ENCODE assay signal across 14 mouse cellular contexts in genomic region chr17:24727618-24728017, GRCm38 (mm10). TPM values are rescaled to one million over a fixed set of nuclear protein-coding genes. Genes with fewer than 3 reads are reported as not detected.
DNase-seq lines count a peak whose midpoint lies in the region; ATAC-seq lines count a peak whose summit lies in the region.
"Had no signal": no experiment of that assay in that cellular context is flagged by ENCODE, and none has a peak within 500 bp of the region (broad histone marks: within the 10 kb centered on the region; RNA-seq: fewer than 3 reads in every experiment).

Rpl3l (plus strand) TSS chr17:24727820.

- H3K27me3 ChIP-seq in kidney, embryonic 14.5 days (ENCODE audit: control insufficient read depth, insufficient read depth, low read length): no peaks in the 10 kb centered on the region
- no peaks in the 10 kb centered on the region for H3K27me3 ChIP-seq in kidney, embryonic 15.5 days
- H3K27me3 ChIP-seq: embryonic facial prominence, embryonic 12.5 days had no signal

- no peak for ATAC-seq in kidney, embryonic 14.5 days (ENCODE audit: low FRiP score, low TSS enrichment)
- ATAC-seq in kidney, embryonic 15.5 days (replicated peaks; ENCODE audit: low FRiP score): no peak
- ATAC-seq: midbrain, embryonic 16.5 days had no signal

- H3K4me2 ChIP-seq in kidney, embryonic 14.5 days (replicated peaks; ENCODE audit: low read depth, low read length): no peak within 1 kb of the TSS
- H3K4me2 ChIP-seq in kidney, embryonic 15.5 days: no peak within 1 kb of the TSS
- H3K4me2 ChIP-seq: embryonic facial prominence, embryonic 12.5 days; lung, embryonic 15.5 days had no signal

- DNase-seq in gastrocnemius, adult 18-20 months (ENCODE audit: low spot score): peak; percentile 85
- DNase-seq in gastrocnemius, postnatal 36 days: peak; percentile 42 to 48
- peak; percentile 37 for DNase-seq in heart, postnatal 4 days
- DNase-seq in layer of hippocampus, postnatal 25 days (ENCODE audit: extremely low spot score in 1 of 2, low spot score in 1 of 2): no peak
- no peak for DNase-seq in cerebellum, postnatal 14 days
- DNase-seq: kidney, adult 8-10 months had no signal

- intact Hi-C loops in gastrocnemius, postnatal 36 days (cut with DNase I): no loop called here

- peak within 1 kb of the TSS; percentile 18; the same call in 1 of the 2 replicates for H3K9ac ChIP-seq in kidney, embryonic 14.5 days (ENCODE audit: low read depth, low read length)
- no peak within 1 kb of the TSS for H3K9ac ChIP-seq in kidney, embryonic 15.5 days
- H3K9ac ChIP-seq: embryonic facial prominence, embryonic 12.5 days; lung, embryonic 15.5 days had no signal

- no peak within 1 kb of the TSS for H3K27ac ChIP-seq in kidney, embryonic 14.5 days (ENCODE audit: low read depth, low read length)
- H3K27ac ChIP-seq in kidney, embryonic 15.5 days: no peak within 1 kb of the TSS
- H3K27ac ChIP-seq: embryonic facial prominence, embryonic 12.5 days; forebrain, embryonic 10.5 days; left cerebral cortex, adult 2 months; lung, embryonic 15.5 days had no signal

- 64% methylated on average over 2 of the region's 2 CpGs for WGBS in kidney, embryonic 14.5 days
- WGBS in kidney, embryonic 15.5 days: 60% methylated on average over 2 of the region's 2 CpGs

- no peak within 1 kb of the TSS for H3K4me3 ChIP-seq in kidney, embryonic 14.5 days (ENCODE audit: low read length)
- H3K4me3 ChIP-seq in kidney, embryonic 15.5 days (replicated peaks): no peak within 1 kb of the TSS
- H3K4me3 ChIP-seq: embryonic facial prominence, embryonic 12.5 days; forebrain, embryonic 10.5 days; left cerebral cortex, adult 2 months; lung, embryonic 15.5 days had no signal

- H3K9me3 ChIP-seq in kidney, embryonic 14.5 days (ENCODE audit: control insufficient read depth, low read length): no peaks in the 10 kb centered on the region
- no peaks in the 10 kb centered on the region for H3K9me3 ChIP-seq in kidney, embryonic 15.5 days (replicated peaks)
- H3K9me3 ChIP-seq: embryonic facial prominence, embryonic 12.5 days; forebrain, embryonic 10.5 days; lung, embryonic 15.5 days had no signal

- H3K4me1 ChIP-seq in kidney, embryonic 14.5 days (ENCODE audit: control insufficient read depth, insufficient read depth, low read length): no peaks in the 10 kb centered on the region
- H3K4me1 ChIP-seq in kidney, embryonic 15.5 days: peaks cover 10% of the 10 kb centered on the region

- peaks cover under 1% of the 10 kb centered on the region; the same call in 1 of the 2 replicates for H3K36me3 ChIP-seq in kidney, embryonic 14.5 days (ENCODE audit: control insufficient read depth, insufficient read depth, low read length)
- peaks cover 1% of the 10 kb centered on the region; the same call in 1 of the 2 replicates for H3K36me3 ChIP-seq in kidney, embryonic 15.5 days
- H3K36me3 ChIP-seq: embryonic facial prominence, embryonic 12.5 days had no signal

RNA-seq across cellular contexts. Expression of gene Rpl3l, which starts in this region (rescaled TPM):
- not detected in 2 replicates for polyA plus RNA-seq in kidney, embryonic 14.5 days (2014; fragmentation: Nextera tagmentation; extraction: Ambion mirVana)
- not detected in 2 replicates for polyA plus RNA-seq in kidney, embryonic 15.5 days (2015; fragmentation: Nextera tagmentation; extraction: Ambion mirVana)
- 100 to 1,000 TPM; 764 to 767 TPM for total RNA-seq in gastrocnemius, adult 18-20 months (2021)
- total RNA-seq in gastrocnemius, postnatal 36 days (2021): 100 to 1,000 TPM; 743 to 791 TPM
- 10 to 100 TPM; 19.5 TPM for total RNA-seq in heart, postnatal 4 days (2021)
- total RNA-seq in layer of hippocampus, postnatal 25 days (2021): under 1 TPM in 1 of 2 experiments, not detected in 1; 0.20 TPM
- polyA plus RNA-seq: embryonic facial prominence, embryonic 12.5 days; forebrain, embryonic 10.5 days; liver, adult 2 months; lung, embryonic 15.5 days; midbrain, embryonic 16.5 days had no signal

Comparison
In these comparisons a context has a peak if more than half of its experiments do, and no peak if none do; other contexts are left out.
1. RNA of gene Rpl3l (total RNA-seq): 743 to 791 TPM in gastrocnemius, postnatal 36 days and 764 to 767 TPM in gastrocnemius, adult 18-20 months; 19.5 TPM in heart, postnatal 4 days and 0.20 TPM in layer of hippocampus, postnatal 25 days; every median in the first group is over 10 times any median in the second.
2. DNase-seq: peak in gastrocnemius, adult 18-20 months (single experiment), gastrocnemius, postnatal 36 days (2 of 2) and heart, postnatal 4 days (single experiment); none in layer of hippocampus, postnatal 25 days (0 of 2) and cerebellum, postnatal 14 days (0 of 2).